Mouse (Mus musculus): ENCODE results near the gene Scnn1g.

GRCm38 (mm10) chr7:121778980-121779379, 44.7 kb downstream of the Scnn1g start:
- TF ChIP-seq POLR2A (IDR thresholded peaks at IDR 0.05; ENCODE audit: insufficient read depth, low read depth, low read length) (no peak), CTCF (IDR thresholded peaks at IDR 0.05) (no peak), EP300 (IDR thresholded peaks at IDR 0.05; ENCODE audit: insufficient read depth, low read depth, low read length) (no peak)

Measured in heart, adult 2 months (tissue).